ENCODE assay signal across 8 mouse cellular contexts in genomic region chr2:165898202-165899194, GRCm38 (mm10). TPM values are rescaled to one million over a fixed set of nuclear protein-coding genes. Genes with fewer than 3 reads are reported as not detected.
DNase-seq lines count a peak whose midpoint lies in the region; ATAC-seq lines count a peak whose summit lies in the region.

Gene Zmynd8, minus strand, starts transcription at chr2:165899016.

- no peaks in the 10 kb centered on the region for H3K9me3 ChIP-seq in lung, embryonic 16.5 days (ENCODE audit: control insufficient read depth, low read length)
- no peaks in the 10 kb centered on the region for H3K9me3 ChIP-seq in midbrain, embryonic 14.5 days (ENCODE audit: control insufficient read depth, low read length)

- H3K27ac ChIP-seq in lung, embryonic 16.5 days (ENCODE audit: low read length) = peak within 1 kb of the TSS; percentile 84
- no peak within 1 kb of the TSS for H3K27ac ChIP-seq in midbrain, embryonic 14.5 days (replicated peaks; ENCODE audit: low read depth, low read length)

- ATAC-seq in lung, embryonic 16.5 days (ENCODE audit: low read depth) = no peak
- no peak for ATAC-seq in midbrain, embryonic 14.5 days (ENCODE audit: low FRiP score, low TSS enrichment)

- DNase-seq in lung, postnatal 14 days = no peak
- peak; percentile 83 for DNase-seq in embryo, embryonic 10.5 days (ENCODE audit: low spot score)
- DNase-seq in heart, adult 8-10 months (ENCODE audit: low spot score) = no peak
- no peak for DNase-seq in layer of hippocampus, postnatal 25 days (ENCODE audit: extremely low spot score in 1 of 2, low spot score in 1 of 2)
- peak; percentile 13 for DNase-seq in midbrain, embryonic 14.5 days
- no peak for DNase-seq in urinary bladder, postnatal 4 days (ENCODE audit: low spot score in 2 of 2)
- DNase-seq in right cerebral cortex, postnatal 14 days = no peak

- H3K36me3 ChIP-seq in lung, embryonic 16.5 days (ENCODE audit: control insufficient read depth, insufficient read depth, low read length) = no peaks in the 10 kb centered on the region
- H3K36me3 ChIP-seq in midbrain, embryonic 14.5 days (ENCODE audit: control insufficient read depth, insufficient read depth, low read length) = no peaks in the 10 kb centered on the region

- H3K4me1 ChIP-seq in lung, embryonic 16.5 days (replicated peaks; ENCODE audit: control insufficient read depth, insufficient read depth, low read length) = peaks cover 20% of the 10 kb centered on the region
- H3K4me1 ChIP-seq in midbrain, embryonic 14.5 days (ENCODE audit: control insufficient read depth, insufficient read depth, low read length) = peaks cover 6% of the 10 kb centered on the region

- H3K27me3 ChIP-seq in lung, embryonic 16.5 days (ENCODE audit: control insufficient read depth, insufficient read depth, low read depth, low read length) = no peaks in the 10 kb centered on the region
- no peaks in the 10 kb centered on the region for H3K27me3 ChIP-seq in midbrain, embryonic 14.5 days (ENCODE audit: control insufficient read depth, insufficient read depth, low read length)

- H3K4me2 ChIP-seq in lung, embryonic 16.5 days (ENCODE audit: low read depth, low read length) = 0 out of 2 replicates have a peak within 1 kb of the TSS, but pooled peaks have one; percentile 34
- H3K4me2 ChIP-seq in midbrain, embryonic 14.5 days (ENCODE audit: low read length) = no peak within 1 kb of the TSS

- no peak within 1 kb of the TSS for H3K9ac ChIP-seq in lung, embryonic 16.5 days (ENCODE audit: low read length)
- H3K9ac ChIP-seq in midbrain, embryonic 14.5 days (replicated peaks; ENCODE audit: low read length) = no peak within 1 kb of the TSS

- 57% methylated on average over 23 of the region's 23 CpGs for whole genome bisulfite sequencing in lung, embryonic 16.5 days
- WGBS in midbrain, embryonic 14.5 days = 26% methylated on average over 23 of the region's 23 CpGs

- no peak within 1 kb of the TSS for H3K4me3 ChIP-seq in lung, embryonic 16.5 days (ENCODE audit: low read length)
- no peak within 1 kb of the TSS for H3K4me3 ChIP-seq in midbrain, embryonic 14.5 days (replicated peaks; ENCODE audit: low read depth, low read length)

RNA-seq across cellular contexts. Expression of gene Zmynd8, which starts in this region (rescaled TPM):
- polyA plus RNA-seq in lung, embryonic 16.5 days (2015; fragmentation: Nextera tagmentation; extraction: Ambion mirVana) = 40.6 and 48.7 TPM in 2 replicates
- total RNA-seq in heart, adult 8-10 months (2022) = 10 to 100 TPM; 35.5 to 60.5 (median 45.4) TPM
- total RNA-seq in layer of hippocampus, postnatal 25 days (2021) = 100 to 1,000 TPM; 140 to 173 TPM
- polyA plus RNA-seq in midbrain, embryonic 14.5 days (2014; fragmentation: Nextera tagmentation; extraction: Ambion mirVana) = 64.4 and 67.8 TPM in 2 replicates

Comparison
In these comparisons a context has a peak if more than half of its experiments do, and no peak if none do; other contexts are left out.
1. DNase-seq: peak in embryo, embryonic 10.5 days (single experiment) and midbrain, embryonic 14.5 days (single experiment); none in lung, postnatal 14 days (single experiment), heart, adult 8-10 months (single experiment), layer of hippocampus, postnatal 25 days (0 of 2), urinary bladder, postnatal 4 days (0 of 2) and right cerebral cortex, postnatal 14 days (single experiment).